Mouse (Mus musculus) heart, adult 2 months (tissue): ENCODE results near the gene Rarb. TPM values are rescaled to one million over a fixed set of nuclear protein-coding genes. Genes with fewer than 3 reads are reported as not detected.
A peak's percentile ranks its signal among the peaks of the same experiment; 100 is the strongest.

ENCODE experiments used
- DNase-seq, 2 experiments: peaks; one replicate each; pipeline ENCODE4 v3.0.0; 2021
- H3K27ac ChIP-seq: fragments of 200-600 bp; 2 replicates; pipeline ENCODE4 v1.8.1; 2022
- H3K27me3 ChIP-seq: fragments of 200-500 bp; 2 replicates; pipeline ENCODE4 v1.6.1; 2012; ENCODE audit warnings: mild to moderate bottlenecking, low read length, inconsistent platforms, mixed read lengths; ENCODE audit not compliant: control insufficient read depth, insufficient read depth
- H3K36me3 ChIP-seq: fragments of 200-500 bp; 2 replicates; pipeline ENCODE4 v1.6.1; 2012; ENCODE audit warnings: low read length, inconsistent platforms; ENCODE audit not compliant: control insufficient read depth, insufficient read depth
- H3K4me1 ChIP-seq: fragments of 200-500 bp; 2 replicates; pipeline ENCODE4 v1.6.1; 2011; ENCODE audit warnings: low read length; ENCODE audit not compliant: control insufficient read depth, insufficient read depth
- H3K4me3 ChIP-seq: fragments of 200-600 bp; 2 replicates; pipeline ENCODE4 v1.8.1; 2022
- H3K79me2 ChIP-seq: fragments of 200-500 bp; replicated peaks from 2 replicates; pipeline ENCODE4 v1.6.1; 2012; ENCODE audit warnings: mild to moderate bottlenecking, inconsistent platforms, low read length, moderate library complexity, mixed read lengths; ENCODE audit not compliant: control insufficient read depth, insufficient read depth
- H3K9ac ChIP-seq: fragments of 200-500 bp; 2 replicates; pipeline ENCODE4 v1.6.1; 2012; ENCODE audit warnings: low read depth, mild to moderate bottlenecking, control low read depth, inconsistent platforms, low read length, mixed read lengths
- CTCF ChIP-seq: fragments of 200-600 bp; IDR thresholded peaks from 2 replicates; pipeline ENCODE4 v1.8.1; 2022; ENCODE audit warnings: antibody characterized with exemption, mild to moderate bottlenecking, moderate library complexity
- EP300 ChIP-seq: fragments of 200-500 bp; IDR thresholded peaks from 2 replicates; pipeline ENCODE4 v1.6.1; 2011; ENCODE audit warnings: low read depth, low read length, control low read depth; ENCODE audit not compliant: insufficient read depth
- POLR2A ChIP-seq: fragments of 200-500 bp; IDR thresholded peaks from 2 replicates; pipeline ENCODE4 v1.6.1; 2011; ENCODE audit warnings: mild to moderate bottlenecking, low read depth, low read length, control low read depth; ENCODE audit not compliant: insufficient read depth
- WGBS: fragments of 180-500 bp; shearing (Covaris S2); methylation state at CpG from one replicate; pipeline ENCODE4 v1.1.7; 2018; 5-methylcytosine and 5-hydroxymethylcytosine counted together
- intact Hi-C: fragments of 180-260 bp; cut with DNase I; formaldehyde crosslinking; loops from one replicate; pipeline ENCODE4 v1.15.1; 2025
- polyA plus RNA-seq: library from polyadenylated mRNA; depleted of rRNA; stranded (reverse); fragments of >200 nt; gene quantifications from 2 replicates; pipeline ENCODE4 v1.2.3, GENCODE M21; 2012
- total RNA-seq, 2 experiments: library from RNA; stranded (reverse); gene quantifications; 2 replicates each; pipeline ENCODE4 v1.2.3; 2021

Gene Rarb
- total and polyA plus RNA-seq, 3 experiments: 8.1 to 21.0 (median 17.3) TPM

GRCm38 (mm10) chr14:16548200-16548576, 270.8 kb downstream of the Rarb start:
- WGBS: 72% methylated on average over 8 of the region's 8 CpGs
- Histone ChIP-seq H3K36me3 (peaks cover 40% of the 10 kb centered on the region), H3K4me3 (no peak overlapping the region), H3K27ac (peak overlapping the region; percentile 68), H3K27me3 (no peaks in the 10 kb centered on the region), H3K79me2 (no peaks in the 10 kb centered on the region; the same call in 1 of the 2 replicates), H3K4me1 (peaks cover 40% of the 10 kb centered on the region), H3K9ac (peak overlapping the region; percentile 61)
- no peak for DNase-seq
- intact Hi-C loops: no loop called here
- TF ChIP-seq POLR2A: no peak
- TF ChIP-seq CTCF: no peak
- TF ChIP-seq EP300: no peak

- Histone ChIP-seq H3K27ac (peak overlapping the region; percentile 68), H3K4me3 (no peak overlapping the region), H3K9ac (no peak overlapping the region; the same call in 1 of the 2 replicates), H3K27me3 (no peaks in the 10 kb centered on the region), H3K36me3 (peaks cover 40% of the 10 kb centered on the region), H3K79me2 (no peaks in the 10 kb centered on the region; the same call in 1 of the 2 replicates), H3K4me1 (peaks cover 37% of the 10 kb centered on the region)
- intact Hi-C loops: no loop called here
- 33% methylated on average over 6 of the region's 6 CpGs for WGBS
- DNase-seq: peak in 1 of 2 experiments; percentile 35
- TF ChIP-seq POLR2A (no peak), EP300 (no peak), CTCF (no peak)
Measured at GRCm38 (mm10) chr14:16547492-16548199, 271.3 kb downstream of the Rarb start.

GRCm38 (mm10) chr14:16544995-16545394, 274.0 kb downstream of the Rarb start:
- Histone ChIP-seq H3K79me2 (no peaks in the 10 kb centered on the region; the same call in 1 of the 2 replicates), H3K36me3 (peaks cover 33% of the 10 kb centered on the region), H3K9ac (no peak overlapping the region), H3K27me3 (no peaks in the 10 kb centered on the region), H3K27ac (peak overlapping the region; percentile 26), H3K4me1 (peaks cover 27% of the 10 kb centered on the region), H3K4me3 (no peak overlapping the region)
- intact Hi-C loops: no loop called here
- DNase-seq: peak in 1 of 2 experiments; percentile 31
- 43% methylated on average over 2 of the region's 2 CpGs for WGBS
- TF ChIP-seq EP300 (no peak), POLR2A (no peak), CTCF (no peak)

- intact Hi-C loops: no loop called here
- no peak overlapping the region for H3K27ac ChIP-seq
- peaks cover 10% of the 10 kb centered on the region for H3K4me1 ChIP-seq
- no peaks in the 10 kb centered on the region for H3K27me3 ChIP-seq
- TF ChIP-seq CTCF: no peak
- no peak for TF ChIP-seq EP300
- no peak for TF ChIP-seq POLR2A
- H3K4me3 ChIP-seq: no peak overlapping the region
- WGBS: 69% methylated on average over 1 of the region's 1 CpGs
- no peaks in the 10 kb centered on the region for H3K79me2 ChIP-seq
- H3K9ac ChIP-seq: no peak overlapping the region
- DNase-seq: no peak
- H3K36me3 ChIP-seq: peaks cover 9% of the 10 kb centered on the region
Measured at GRCm38 (mm10) chr14:16541641-16542040, 277.3 kb downstream of the Rarb start.

DNA sequence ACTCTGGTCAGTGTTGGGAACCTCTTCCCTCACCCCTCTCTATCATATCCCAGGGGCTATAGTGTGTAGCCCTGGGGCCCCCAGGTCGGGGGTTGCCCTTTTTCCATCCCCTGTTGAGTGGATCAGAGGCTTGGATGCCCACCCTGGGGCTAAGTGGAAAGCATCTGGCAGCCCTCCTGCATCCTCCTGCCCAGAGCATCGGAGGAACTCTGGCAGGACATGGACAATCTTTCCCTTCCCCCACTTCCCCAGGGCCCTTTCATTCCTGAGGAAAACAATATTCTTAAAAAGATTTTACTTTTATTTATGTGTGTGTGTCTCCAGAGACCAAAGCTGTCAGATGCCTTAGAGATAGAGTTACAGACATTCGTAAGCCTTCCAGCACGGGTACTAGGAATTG, 281.5 kb downstream of the Rarb start:
- H3K4me1 ChIP-seq: no peaks in the 10 kb centered on the region; the same call in none of the 2 replicates

DNA sequence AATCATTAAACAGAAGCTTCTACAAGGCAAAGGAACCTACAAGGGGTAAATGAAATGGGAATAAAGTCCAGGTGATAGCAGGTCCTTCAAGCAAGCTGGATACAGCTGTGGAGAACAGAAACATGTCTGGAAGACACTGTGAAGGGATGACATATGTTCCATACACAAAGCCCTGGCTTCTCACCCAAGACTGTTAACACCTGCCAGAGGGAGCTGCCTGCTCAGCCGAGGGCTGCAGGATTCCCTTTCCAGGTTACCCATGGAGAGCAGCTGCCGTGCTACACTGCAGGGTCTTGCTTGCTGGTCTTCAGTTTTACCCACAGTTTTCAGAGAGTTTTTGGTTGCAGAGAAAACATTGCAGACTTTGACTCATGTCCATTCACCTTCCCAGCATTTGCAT, 290.3 kb downstream of the Rarb start:
- intact Hi-C loops: no loop called here
- Histone ChIP-seq H3K27ac (no peak overlapping the region), H3K9ac (no peak overlapping the region), H3K4me3 (no peak overlapping the region), H3K79me2 (no peaks in the 10 kb centered on the region; the same call in 1 of the 2 replicates), H3K4me1 (no peaks in the 10 kb centered on the region), H3K27me3 (no peaks in the 10 kb centered on the region), H3K36me3 (no peaks in the 10 kb centered on the region)
- 67% methylated on average over 2 of the region's 2 CpGs for WGBS
- TF ChIP-seq CTCF (no peak), POLR2A (no peak), EP300 (no peak)
- no peak for DNase-seq

More for the DNA sequence above, 281.5 kb downstream of the Rarb start:
- H3K27me3 ChIP-seq: no peaks in the 10 kb centered on the region
- DNase-seq: no peak
- TF ChIP-seq CTCF: no peak
- no peak for TF ChIP-seq POLR2A
- TF ChIP-seq EP300: no peak
- no peaks in the 10 kb centered on the region for H3K79me2 ChIP-seq
- no peak overlapping the region for H3K4me3 ChIP-seq
- 38% methylated on average over 4 of the region's 4 CpGs for WGBS
- intact Hi-C loops: no loop called here
- no peak overlapping the region for H3K27ac ChIP-seq
- H3K36me3 ChIP-seq: peaks cover 4% of the 10 kb centered on the region
- no peak overlapping the region for H3K9ac ChIP-seq
